Mouse (Mus musculus) embryo, embryonic 11.5 days (tissue): ENCODE results near the gene Nbeal1.

Source experiments
- DNase-seq: peaks from one replicate; pipeline ENCODE4 v3.0.0-alpha.2; 2012; ENCODE audit warnings: low read depth, low spot score

Gene Nbeal1

GRCm38 (mm10) chr1:60343630-60344455 is 163.4 kb downstream of the Nbeal1 start:
- DNase-seq: no peak

DNA sequence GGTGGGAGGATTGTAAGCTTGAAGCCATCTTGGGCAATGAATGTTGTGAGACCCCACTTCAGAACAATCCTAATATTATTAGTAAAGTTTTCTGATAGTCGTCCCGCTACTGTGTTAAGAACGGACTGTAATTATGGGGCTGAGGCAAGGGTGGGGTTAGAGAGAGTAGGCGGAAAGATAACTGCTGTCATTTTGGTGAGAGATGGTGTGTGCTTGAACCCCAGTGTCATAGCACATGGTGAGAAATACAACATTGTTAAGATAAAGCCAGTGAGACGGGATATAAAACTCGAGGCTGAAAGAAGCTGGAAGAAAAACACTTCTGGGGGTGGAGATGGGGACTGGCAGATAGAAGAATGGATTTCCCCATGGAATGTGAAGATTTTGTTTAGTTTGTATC is 164.3 kb downstream of the Nbeal1 start:
- no peak for DNase-seq

GRCm38 (mm10) chr1:60345712-60346111 is 165.3 kb downstream of the Nbeal1 start:
- no peak for DNase-seq

DNA sequence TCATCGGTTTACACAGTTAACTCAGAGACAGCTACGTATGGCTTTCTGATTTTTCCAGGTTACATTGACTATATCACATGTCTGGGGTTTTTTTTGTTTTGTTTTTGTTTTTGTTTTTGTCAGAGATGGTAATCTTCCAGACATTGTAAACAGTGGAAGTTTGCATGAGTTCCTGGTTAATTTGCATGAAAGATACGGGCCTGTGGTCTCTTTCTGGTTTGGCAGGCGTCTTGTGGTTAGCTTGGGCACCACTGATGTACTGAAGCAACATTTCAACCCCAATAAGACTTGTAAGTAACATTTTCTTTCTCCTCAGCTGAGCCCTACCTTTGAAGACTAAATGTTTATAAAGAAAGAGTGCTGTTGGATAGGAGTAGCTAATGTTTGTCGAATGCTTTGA is 172.4 kb downstream of the Nbeal1 start:
- no peak for DNase-seq

DNA sequence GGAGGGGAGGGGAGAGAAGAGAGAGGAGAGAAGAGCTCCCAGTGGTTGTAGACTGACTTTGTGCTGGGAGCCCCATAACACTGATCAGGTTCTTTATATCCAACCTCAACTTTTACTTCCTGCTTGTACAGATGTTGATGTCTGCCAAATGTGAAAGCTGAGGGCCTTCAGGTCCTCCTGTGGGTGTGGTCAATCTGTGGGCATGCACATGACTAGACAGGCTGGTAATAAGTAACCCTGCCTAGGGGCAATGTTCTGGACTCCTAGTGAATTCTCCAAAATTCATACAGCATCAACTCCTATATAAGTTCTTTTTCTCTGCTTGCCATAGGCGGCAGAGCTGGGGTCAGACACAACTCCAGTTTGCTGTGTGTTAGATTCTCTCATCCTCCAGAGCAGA is 181.2 kb downstream of the Nbeal1 start:
- DNase-seq: no peak

GRCm38 (mm10) chr1:60376556-60376955 is 196.2 kb downstream of the Nbeal1 start:
- no peak for DNase-seq

- DNase-seq: no peak
Observed at GRCm38 (mm10) chr1:60381910-60382309, 201.5 kb downstream of the Nbeal1 start.
